Mouse (Mus musculus) liver (tissue): ENCODE results near the gene Man1b1.

Experiments
- DNase-seq: peaks from one replicate; pipeline ENCODE4 v3.0.0-alpha.2; 2020; ENCODE audit warnings: mixed read lengths

Gene Man1b1

GRCm38 (mm10) chr2:25332286-25333160 lies at the start of gene Man1b1:
TSS of gene Man1b1 (plus strand) at chr2:25332338.
- peak; percentile 99 for DNase-seq

DNA sequence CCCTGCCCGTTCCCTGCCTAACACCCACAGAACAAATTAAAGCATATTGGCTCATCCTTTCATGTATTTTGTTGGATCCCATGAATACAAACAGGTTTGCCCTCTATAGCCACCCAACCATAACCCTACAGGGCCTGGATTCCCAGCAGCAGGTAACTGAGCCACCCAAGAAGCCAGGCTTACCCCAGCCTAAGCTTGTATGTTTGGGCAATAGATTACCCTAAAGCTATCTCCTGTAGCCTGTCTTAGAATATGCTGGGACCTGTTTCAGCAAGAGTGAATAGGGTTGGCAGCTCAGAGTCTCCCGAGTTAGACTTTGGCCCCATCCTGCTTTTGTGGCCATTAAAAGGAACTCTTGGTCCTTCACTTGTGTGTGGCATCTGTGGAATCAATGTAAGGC lies 46.6 kb upstream of the Man1b1 start:
- DNase-seq, result no peak

GRCm38 (mm10) chr2:25286314-25286713 lies 45.8 kb upstream of the Man1b1 start:
- no peak for DNase-seq

GRCm38 (mm10) chr2:25286837-25287636 lies 45.1 kb upstream of the Man1b1 start:
- no peak for DNase-seq

- no peak for DNase-seq
These were observed 44.0 kb upstream of the Man1b1 start, which contains the start of gene Tmem210 for GRCm38 (mm10) chr2:25287927-25288649. TSS of gene Tmem210 (plus strand) at chr2:25288145.

- DNase-seq, result no peak
These were observed 43.3 kb upstream of the Man1b1 start for GRCm38 (mm10) chr2:25288734-25289345.

GRCm38 (mm10) chr2:25289651-25290050 lies 42.5 kb upstream of the Man1b1 start, which contains the start of gene Lrrc26:
TSS of gene Lrrc26 (plus strand) at chr2:25289915.
- DNase-seq, result no peak

GRCm38 (mm10) chr2:25290101-25290815 lies 41.9 kb upstream of the Man1b1 start:
- no peak for DNase-seq

GRCm38 (mm10) chr2:25290816-25291130 lies 41.4 kb upstream of the Man1b1 start:
- DNase-seq, result no peak

DNA sequence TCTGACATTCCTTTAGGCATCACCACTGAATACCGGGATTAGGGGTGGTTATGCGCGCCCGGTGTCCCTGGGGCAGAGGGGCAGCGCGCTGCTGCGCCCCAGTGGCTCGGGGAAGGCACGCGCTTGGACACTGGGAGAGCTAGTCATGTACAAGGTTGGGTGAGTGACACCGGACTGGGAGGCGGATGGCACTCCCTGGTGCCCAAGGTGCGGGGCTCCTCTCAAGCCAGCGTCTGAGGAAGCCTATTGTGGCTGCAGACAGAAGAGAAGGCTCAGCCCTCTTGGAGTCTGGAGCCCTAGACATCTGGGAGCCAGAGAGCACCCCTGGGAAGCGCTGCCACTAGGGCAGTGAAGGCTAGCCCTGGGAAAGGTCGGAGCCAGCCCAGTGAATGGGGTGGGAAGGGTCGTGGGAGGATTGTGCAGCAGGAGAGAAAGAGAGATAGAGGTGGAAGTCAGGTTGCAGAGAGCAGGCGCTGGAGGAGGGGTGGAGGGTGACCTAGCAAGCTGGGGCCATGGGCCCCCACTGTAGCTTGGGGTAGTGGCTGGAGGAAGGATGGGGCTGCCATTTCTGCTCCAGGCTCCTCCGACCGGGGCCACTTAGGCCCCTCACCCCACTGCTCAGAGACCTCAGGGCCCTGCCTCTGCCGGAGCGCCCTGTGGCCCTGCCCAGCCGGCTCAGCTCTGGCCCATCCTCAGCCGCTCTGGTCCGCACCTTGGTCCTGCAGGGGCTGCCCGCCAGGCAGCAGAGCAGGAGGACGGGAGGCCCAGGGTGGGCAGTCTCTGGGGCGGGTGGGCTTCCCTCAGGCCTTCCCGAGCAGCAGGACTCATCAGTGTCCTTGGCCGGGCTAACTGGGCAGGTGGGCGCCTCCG lies 40.7 kb upstream of the Man1b1 start:
- DNase-seq, result no peak

DNA sequence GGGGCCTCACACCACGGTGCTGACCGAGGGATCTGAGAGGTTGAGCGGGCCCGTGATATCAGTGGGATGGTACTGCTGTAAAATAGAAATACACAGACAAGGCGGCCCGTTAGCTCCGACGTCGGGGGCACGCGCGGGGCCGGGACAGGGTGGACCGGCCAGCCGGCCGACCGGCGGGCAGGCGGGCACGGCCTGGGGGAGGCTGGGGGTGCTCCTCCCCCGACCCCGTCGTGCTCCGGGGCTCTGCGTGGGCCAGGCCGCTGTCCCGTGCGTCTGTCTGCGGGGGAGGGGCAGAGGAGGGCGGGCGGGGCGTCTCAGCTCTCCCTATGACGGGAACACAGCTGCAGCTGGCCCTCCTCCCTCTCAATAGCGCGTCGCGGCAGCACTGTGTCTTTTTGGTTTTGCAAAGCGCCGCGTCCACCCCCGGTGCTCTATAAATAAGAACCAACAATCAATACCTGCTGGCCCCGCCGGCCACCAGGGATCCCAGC lies 40.0 kb upstream of the Man1b1 start:
- no peak for DNase-seq

DNA sequence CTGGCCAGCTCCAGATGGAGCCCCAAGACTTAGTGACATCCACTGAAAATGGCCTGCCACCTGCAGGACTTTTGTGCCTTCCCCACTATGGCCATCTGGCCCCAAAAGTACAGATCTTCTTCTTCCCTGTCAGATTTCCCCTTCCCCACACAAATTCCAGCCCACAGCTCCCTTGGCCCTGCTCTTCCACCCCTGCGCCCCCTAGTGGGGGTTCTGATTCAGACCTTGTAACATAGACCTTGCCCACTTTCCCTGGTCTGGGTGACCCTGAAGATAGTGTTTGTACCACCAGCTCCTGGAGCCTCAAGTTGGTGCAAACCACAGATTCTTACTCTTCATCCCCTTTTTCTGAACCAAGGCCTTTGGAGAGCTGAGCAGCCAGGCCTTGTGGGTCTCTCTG lies 39.3 kb upstream of the Man1b1 start:
- DNase-seq, result peak; percentile 77

- DNase-seq, result no peak
These were observed 38.4 kb upstream of the Man1b1 start for GRCm38 (mm10) chr2:25293706-25294105.

GRCm38 (mm10) chr2:25297093-25297492 lies 35.0 kb upstream of the Man1b1 start:
- DNase-seq, result no peak

- DNase-seq, result no peak
These were observed 34.1 kb upstream of the Man1b1 start for GRCm38 (mm10) chr2:25298046-25298445.

GRCm38 (mm10) chr2:25303452-25303851 lies 28.7 kb upstream of the Man1b1 start:
- DNase-seq, result no peak

DNA sequence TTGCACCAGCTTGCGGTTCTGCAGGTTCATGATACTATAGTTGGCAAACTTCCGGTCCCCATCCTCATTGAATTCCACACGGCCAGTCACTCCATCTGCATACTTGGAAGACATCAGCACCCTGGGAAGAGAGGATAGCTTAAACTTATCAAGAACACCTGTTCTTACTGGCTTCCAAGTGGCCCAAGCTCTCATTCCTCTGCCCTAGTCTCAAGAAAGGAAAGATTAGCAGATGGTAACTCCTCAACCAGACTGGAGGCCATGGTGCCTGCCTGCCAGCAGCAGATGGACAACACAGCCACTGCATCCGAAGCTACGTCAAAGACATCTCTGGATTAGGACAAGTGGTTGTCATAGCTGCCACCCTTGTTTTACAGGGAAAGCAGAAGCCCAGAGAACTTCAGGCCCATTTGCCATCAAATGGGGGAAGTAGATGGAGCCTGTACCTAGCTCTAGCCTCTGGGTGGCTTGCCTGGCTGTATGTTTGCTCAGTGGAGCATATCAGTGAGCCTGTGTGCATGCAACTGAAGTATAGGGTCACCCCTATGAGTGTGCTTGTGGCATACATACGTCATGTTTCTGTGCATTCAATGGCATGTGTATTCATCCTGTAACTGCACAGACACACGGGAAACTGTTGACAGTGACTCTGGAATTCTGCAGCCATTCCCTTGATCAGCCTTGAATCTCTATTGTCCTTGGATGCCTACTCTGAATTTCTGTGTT lies 28.0 kb upstream of the Man1b1 start:
- no peak for DNase-seq

DNA sequence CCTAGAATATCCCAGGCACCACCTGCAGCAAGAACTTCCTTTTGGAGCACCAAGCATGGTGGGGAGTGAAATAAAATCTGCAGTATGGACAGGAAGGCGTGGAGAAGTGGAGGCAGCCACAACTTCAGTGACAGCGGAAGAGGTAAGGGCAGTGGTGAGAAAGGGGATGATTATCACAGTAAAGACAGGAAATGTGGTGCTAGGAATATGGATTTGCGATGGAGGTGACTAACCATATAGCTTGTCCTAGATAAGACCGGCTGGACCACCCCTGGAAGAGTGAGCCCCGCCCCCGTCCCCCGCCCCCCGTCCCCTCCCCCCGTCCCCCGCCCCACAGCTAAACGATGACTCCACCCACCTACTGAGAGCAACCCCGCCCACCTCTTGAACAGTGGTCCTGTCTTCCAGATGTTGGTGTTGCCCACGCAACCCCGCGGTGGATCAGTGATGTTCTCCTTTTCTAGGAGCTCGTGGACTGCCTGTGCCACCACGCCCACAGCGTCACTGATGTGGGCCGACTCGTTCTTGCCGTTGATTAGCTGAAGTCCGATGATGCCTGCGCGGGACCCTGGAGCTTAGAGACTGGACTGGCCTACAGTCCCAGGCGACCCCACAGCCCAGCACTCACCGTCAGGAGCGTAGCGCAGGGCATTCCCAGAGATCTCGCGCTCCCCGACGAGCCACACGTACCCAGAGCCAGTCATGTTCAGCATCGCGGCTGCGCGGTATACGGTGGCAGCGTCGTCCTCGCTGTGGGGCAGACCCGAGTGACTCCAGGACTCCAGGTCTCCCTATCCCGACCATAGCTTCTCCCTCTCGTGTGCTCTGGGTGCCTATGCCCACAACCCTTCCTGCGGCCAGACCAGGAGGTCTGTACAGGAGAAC lies 27.2 kb upstream of the Man1b1 start:
- DNase-seq, result peak; percentile 26
